12 mouse cellular contexts compared by ENCODE assay signal in genomic region chr14:75756971-75757370, GRCm38 (mm10).
"Had no signal": no experiment of that assay in that cellular context is flagged by ENCODE, and none has a peak within 500 bp of the region (broad histone marks: within the 10 kb centered on the region; RNA-seq: fewer than 3 reads in every experiment).

No protein-coding gene starts in this region.

- H3K27ac ChIP-seq: kidney, postnatal 0 days; liver, embryonic 15.5 days; midbrain, embryonic 13.5 days; neural tube, embryonic 15.5 days had no signal

- DNase-seq: kidney, postnatal 4 days; left cerebral cortex, postnatal 4 days; lung, adult 2 months; lung, postnatal 36 days; right cerebral cortex, adult 18-20 months; right cerebral cortex, postnatal 25 days; thymus, postnatal 4 days had no signal

- H3K4me3 ChIP-seq: liver, embryonic 15.5 days; midbrain, embryonic 13.5 days; myocyte; neural tube, embryonic 15.5 days had no signal
